Mouse (Mus musculus): Measurements from ENCODE around the gene Mrgprd.

DNA sequence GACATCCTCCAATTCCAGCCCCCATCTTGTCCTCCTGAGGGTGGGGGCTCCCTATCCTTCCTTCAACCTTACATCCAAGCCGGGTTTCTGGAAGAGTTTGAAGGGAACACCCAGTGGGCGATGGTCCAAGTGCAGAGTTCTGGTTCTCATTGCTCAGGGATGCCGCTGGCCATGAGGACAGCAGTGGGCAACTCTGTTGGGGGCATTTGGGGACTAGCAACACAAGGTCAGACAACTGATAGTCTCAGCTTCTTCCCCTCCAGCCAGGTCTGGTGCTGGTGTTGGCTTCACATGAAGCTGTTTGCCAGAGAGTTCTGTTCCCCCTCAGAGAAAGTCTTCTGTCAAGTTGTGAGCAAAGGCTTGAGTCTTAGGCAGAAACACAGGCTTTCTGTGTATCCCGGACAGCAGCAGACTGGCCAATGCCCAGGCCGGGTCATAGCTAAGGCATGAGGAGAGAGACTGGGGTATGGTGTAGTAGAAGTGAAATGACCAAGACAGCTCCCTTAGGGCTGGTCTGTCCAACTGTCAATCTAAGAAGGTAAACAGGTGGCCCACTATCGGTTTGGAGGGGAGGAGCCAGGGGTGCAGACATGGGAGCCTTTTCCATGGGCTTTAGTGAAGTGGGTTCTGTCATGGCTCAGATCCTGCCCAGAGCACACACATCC, 13.2 kb upstream of the Mrgprd start:
- TF ChIP-seq GATA1 (IDR thresholded peaks at IDR 0.05; ENCODE audit: low read length) = no peak
- TF ChIP-seq TAL1 (IDR thresholded peaks at IDR 0.05; ENCODE audit: low read length) = no peak

Measured in erythroblast, embryonic 14.5 days (primary cell).